Mouse (Mus musculus) effector memory CD4-positive, alpha-beta T cell, adult 5 months (primary cell): ENCODE results near the gene Olfr25. TPM values are rescaled to one million over a fixed set of nuclear protein-coding genes. Genes with fewer than 3 reads are reported as not detected.

ENCODE experiments used
- polyA plus RNA-seq: library from polyadenylated mRNA; unstranded; fragments of 100-300 nt; shearing (Covaris generic); gene quantifications from one replicate; pipeline ENCODE4 v1.2.1, GENCODE M21; 2017

The Olfr25 gene
- polyA plus RNA-seq: not detected

GRCm38 (mm10) chr9:38328760-38329159, at the start of gene Olfr25:
Gene Olfr25 (plus strand): TSS chr9:38329060.

GRCm38 (mm10) chr9:38290807-38291206, 38.1 kb upstream of the Olfr25 start, which contains the start of gene Olfr896-ps1:
Gene Olfr896-ps1 (plus strand): TSS chr9:38291107.

GRCm38 (mm10) chr9:38348111-38348510, 19.3 kb downstream of the Olfr25 start, which contains the start of gene Olfr898:
Gene Olfr898 (plus strand): TSS chr9:38348411.

GRCm38 (mm10) chr9:38366596-38366995, 37.7 kb downstream of the Olfr25 start, which contains the start of gene Olfr250:
Gene Olfr250 (plus strand): TSS chr9:38366896.

GRCm38 (mm10) chr9:38376786-38377185, 47.9 kb downstream of the Olfr25 start, which contains the start of gene Olfr251:
Gene Olfr251 (plus strand): TSS chr9:38377086.

Other genes with a start within 250 kb of the Olfr25 start
- 0.25 TPM for gene Olfr887, start 245.0 kb upstream of the Olfr25 start, polyA plus RNA-seq
- gene Olfr888, start 220.9 kb upstream of the Olfr25 start, polyA plus RNA-seq: not detected
- 0.12 TPM for gene Olfr889, start 213.9 kb upstream of the Olfr25 start, polyA plus RNA-seq
- 0.12 TPM for gene Olfr890, start 186.5 kb upstream of the Olfr25 start, polyA plus RNA-seq
- gene Olfr891, start 148.2 kb upstream of the Olfr25 start, polyA plus RNA-seq: not detected
- not detected for gene Olfr893, start 120.7 kb upstream of the Olfr25 start, polyA plus RNA-seq
- not detected for gene Olfr894, start 111.0 kb upstream of the Olfr25 start, polyA plus RNA-seq
- gene Olfr143, start 76.3 kb upstream of the Olfr25 start, polyA plus RNA-seq: not detected
- gene Olfr895, start 61.2 kb upstream of the Olfr25 start, polyA plus RNA-seq: not detected
- gene Olfr896-ps1, start 38.0 kb upstream of the Olfr25 start, polyA plus RNA-seq: not detected
- 0.15 TPM for gene Olfr898, start 19.4 kb downstream of the Olfr25 start, polyA plus RNA-seq
- gene Olfr250, start 37.8 kb downstream of the Olfr25 start, polyA plus RNA-seq: 0.15 TPM
- gene Olfr251, start 48.0 kb downstream of the Olfr25 start, polyA plus RNA-seq: not detected
- not detected for gene Olfr147, start 72.6 kb downstream of the Olfr25 start, polyA plus RNA-seq
- not detected for gene Olfr901, start 100.4 kb downstream of the Olfr25 start, polyA plus RNA-seq
- not detected for gene Olfr902, start 118.6 kb downstream of the Olfr25 start, polyA plus RNA-seq
- not detected for gene Olfr904, start 134.1 kb downstream of the Olfr25 start, polyA plus RNA-seq
- gene Olfr905, start 142.0 kb downstream of the Olfr25 start, polyA plus RNA-seq: 0.09 TPM
- gene Olfr906, start 158.0 kb downstream of the Olfr25 start, polyA plus RNA-seq: not detected
- gene Olfr907, start 166.7 kb downstream of the Olfr25 start, polyA plus RNA-seq: not detected
- gene Olfr911-ps1, start 192.5 kb downstream of the Olfr25 start, polyA plus RNA-seq: 0.10 TPM
- gene Olfr910, start 208.8 kb downstream of the Olfr25 start, polyA plus RNA-seq: not detected